Mouse (Mus musculus): ENCODE results near the gene Lgals3.

DNA sequence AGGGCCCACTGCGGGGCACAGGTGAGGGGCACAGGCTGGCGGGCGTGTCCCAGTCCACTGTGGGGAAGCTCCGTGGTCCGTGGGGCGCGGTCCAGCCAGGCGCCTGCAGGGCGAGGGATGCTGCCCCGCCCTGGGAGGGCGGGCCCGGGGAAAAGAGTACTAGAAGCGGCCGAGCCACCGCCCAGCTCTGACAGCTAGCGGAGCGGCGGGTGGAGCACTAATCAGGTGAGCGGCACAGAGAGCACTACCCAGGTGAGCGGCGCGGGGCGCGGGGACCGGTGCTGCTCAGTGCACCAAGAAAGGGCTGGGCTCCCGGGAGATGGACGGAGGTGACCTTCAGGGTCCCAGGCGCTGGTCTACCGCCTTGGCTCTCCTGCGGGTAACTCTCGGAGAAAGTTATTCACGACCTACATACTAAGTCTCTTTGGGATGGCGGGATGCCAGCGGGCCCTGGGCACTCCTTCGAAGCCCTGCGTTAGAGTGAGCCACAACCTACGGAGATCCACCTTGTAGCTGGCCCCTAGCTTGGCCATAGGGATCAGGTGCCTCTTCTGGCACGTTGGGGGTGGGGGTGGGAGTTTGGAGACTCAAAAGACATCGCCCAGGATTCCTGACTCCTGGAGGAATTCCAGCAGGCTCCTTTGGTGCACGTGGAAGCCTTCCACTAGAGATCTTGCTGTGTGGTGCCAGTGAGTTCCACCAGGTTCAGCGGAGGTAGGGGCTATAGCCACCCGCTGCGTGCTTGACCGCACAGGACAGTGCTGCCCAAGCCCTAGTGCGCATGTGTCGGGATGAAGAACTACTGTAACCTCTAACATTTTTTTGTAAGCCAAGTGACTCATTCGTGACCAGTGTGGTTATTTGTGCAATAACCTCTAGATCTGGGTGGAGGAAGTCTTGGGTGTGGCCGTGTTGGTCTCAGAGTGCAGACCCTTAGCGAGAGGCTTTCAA is 6.5 kb downstream of the Lgals3 start:
- TF ChIP-seq CTCF (IDR thresholded peaks at IDR 0.05; ENCODE audit: extremely low read depth, insufficient read depth, insufficient read length, insufficient replicate concordance) (no peak), POLR2A (IDR thresholded peaks at IDR 0.05; ENCODE audit: low read depth, low read length) (no peak)
